Mouse (Mus musculus) embryonic facial prominence, embryonic 10.5 days (tissue): ENCODE measurements at regions not wholly inside any gene's neighbourhood (a gene's known extent, or its start where the extent isn't known, plus 50 kb on each side); places are given as distances from the start of the nearest gene placed in this dataset.

Experiments used
- DNase-seq: peaks from one replicate; pipeline ENCODE4 v3.0.0-alpha.2; 2017; ENCODE audit warnings: low spot score
- H3K27ac ChIP-seq: fragments of 300-500 bp; sonication (generic); replicated peaks from 2 replicates; pipeline ENCODE4 v1.5.1; 2016; ENCODE audit warnings: mild to moderate bottlenecking
- H3K27me3 ChIP-seq: fragments of 300-500 bp; sonication (generic); replicated peaks from 2 replicates; pipeline ENCODE4 v1.6.1; 2016; ENCODE audit warnings: low read depth, mild to moderate bottlenecking; ENCODE audit not compliant: poor library complexity, severe bottlenecking
- H3K36me3 ChIP-seq: fragments of 300-500 bp; sonication (generic); replicated peaks from 2 replicates; pipeline ENCODE4 v1.6.1; 2016; ENCODE audit warnings: mild to moderate bottlenecking, moderate library complexity
- H3K4me1 ChIP-seq: fragments of 300-500 bp; sonication (generic); 2 replicates; pipeline ENCODE4 v1.6.1; 2016
- H3K4me3 ChIP-seq: fragments of 300-500 bp; sonication (generic); 2 replicates; pipeline ENCODE4 v1.5.1; 2016; ENCODE audit warnings: mild to moderate bottlenecking, moderate library complexity
- H3K9me3 ChIP-seq: fragments of 300-500 bp; sonication (generic); 2 replicates; pipeline ENCODE4 v1.6.1; 2016; ENCODE audit warnings: mild to moderate bottlenecking
- WGBS: fragments of 180-500 bp; shearing (Covaris S2); methylation state at CpG from one replicate; pipeline ENCODE4 v1.1.7; 2016; 5-methylcytosine and 5-hydroxymethylcytosine counted together

DNA sequence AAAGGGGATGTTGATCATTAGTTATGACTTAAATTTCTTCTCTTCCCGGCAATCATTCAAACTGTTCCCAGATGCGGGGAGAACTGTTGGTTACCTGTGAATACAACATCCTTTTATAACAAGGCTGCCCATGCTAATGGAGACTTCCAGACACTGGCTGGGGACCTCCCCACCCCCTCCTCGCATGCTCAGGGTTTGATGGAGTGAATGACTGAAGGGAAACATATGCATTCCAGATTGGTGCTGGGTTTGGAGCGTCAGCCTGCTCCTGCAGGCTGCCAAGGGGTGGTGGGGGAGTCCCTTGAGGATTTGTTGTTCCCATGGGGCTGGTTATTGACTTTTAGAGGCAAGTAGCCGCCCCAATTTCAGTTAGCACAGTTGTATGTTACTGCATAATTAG, 161.9 kb downstream of the Ttc32 start:
- Histone ChIP-seq H3K36me3 (no peaks in the 10 kb centered on the region), H3K4me3 (no peak overlapping the region), H3K27ac (0 out of 2 replicates have a peak overlapping the region, but pooled peaks have one; percentile 42), H3K4me1 (peaks cover 13% of the 10 kb centered on the region), H3K9me3 (no peaks in the 10 kb centered on the region), H3K27me3 (no peaks in the 10 kb centered on the region)
- 68% methylated on average over 5 of the region's 5 CpGs for WGBS
- peak; percentile 63 for DNase-seq

DNA sequence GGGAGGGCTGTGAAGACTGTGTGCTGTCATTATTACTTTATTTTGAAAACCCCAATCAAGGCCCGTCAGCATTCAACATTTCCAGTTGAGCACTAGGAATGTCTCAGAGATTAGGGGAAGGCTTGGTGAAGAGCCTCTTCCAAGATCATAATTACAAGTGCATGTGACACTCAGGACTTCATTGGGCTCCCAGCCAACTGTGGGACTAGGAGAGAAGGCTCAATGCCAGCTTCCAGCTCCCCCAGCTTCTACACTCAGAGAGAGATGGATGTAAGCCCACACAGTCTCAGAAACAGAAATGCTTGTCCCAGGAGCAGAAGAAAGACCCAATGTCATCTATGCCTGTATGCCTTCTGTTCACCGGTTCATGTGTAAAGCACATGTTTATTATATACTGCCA, 169.5 kb downstream of the Ttc32 start:
- H3K36me3 ChIP-seq: no peaks in the 10 kb centered on the region
- H3K9me3 ChIP-seq: no peaks in the 10 kb centered on the region
- WGBS: 91% methylated on average over 2 of the region's 2 CpGs

DNA sequence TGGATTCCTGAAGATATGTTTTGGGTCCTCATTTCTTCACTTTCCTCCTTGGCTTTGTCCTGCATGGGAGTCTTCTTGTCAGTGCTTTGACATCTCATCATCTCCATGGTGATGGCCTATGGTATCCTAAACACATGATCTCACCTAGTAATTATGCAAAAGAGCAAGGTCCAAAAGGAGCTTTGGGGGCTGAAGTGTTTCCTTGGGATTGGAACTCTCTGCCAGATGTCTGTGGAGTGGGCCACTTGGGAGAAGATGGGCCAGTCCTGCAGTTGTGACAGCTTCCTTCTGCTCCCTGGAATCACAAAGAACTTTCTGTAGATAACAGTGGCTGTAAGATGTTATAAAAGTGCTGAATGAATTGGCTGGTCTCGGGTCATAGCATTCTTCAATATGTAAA, 182.4 kb downstream of the Ttc32 start:
- no peak for DNase-seq
- WGBS: 90% methylated on average over 1 of the region's 1 CpGs
- H3K27me3 ChIP-seq: no peaks in the 10 kb centered on the region
- no peak overlapping the region for H3K27ac ChIP-seq
- no peak overlapping the region for H3K4me3 ChIP-seq
- H3K4me1 ChIP-seq: 0 out of 2 replicates have a peak, but pooled peaks cover 5% of the 10 kb centered on the region
- H3K36me3 ChIP-seq: no peaks in the 10 kb centered on the region
- H3K9me3 ChIP-seq: no peaks in the 10 kb centered on the region

More for the DNA sequence above, 169.5 kb downstream of the Ttc32 start:
- Histone ChIP-seq H3K27me3 (no peaks in the 10 kb centered on the region), H3K4me3 (no peak overlapping the region), H3K4me1 (no peaks in the 10 kb centered on the region), H3K27ac (no peak overlapping the region)
- no peak for DNase-seq

DNA sequence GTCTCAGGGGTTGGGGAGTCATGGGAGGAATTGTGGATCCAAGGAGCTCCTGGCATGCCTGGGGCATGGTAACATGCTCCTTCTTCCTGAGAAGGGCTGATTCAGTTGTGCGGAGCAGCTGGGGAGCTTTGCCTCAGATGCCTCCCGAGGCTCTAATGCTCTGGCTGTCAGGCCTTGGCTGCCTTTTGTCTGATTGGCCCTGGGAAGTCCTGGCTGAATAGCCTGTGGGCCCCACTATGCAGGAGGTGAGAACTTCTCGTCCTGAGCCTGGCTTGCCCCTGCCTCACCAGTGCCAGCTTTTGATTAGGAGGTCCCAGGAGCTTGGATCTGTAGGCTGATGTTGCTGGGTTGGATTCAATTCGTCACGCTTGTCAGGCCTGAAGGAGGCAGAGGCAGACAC, 195.2 kb downstream of the Ttc32 start:
- 55% methylated on average over 5 of the region's 5 CpGs for WGBS
- Histone ChIP-seq H3K4me3 (no peak overlapping the region), H3K9me3 (no peaks in the 10 kb centered on the region), H3K4me1 (peaks cover 7% of the 10 kb centered on the region), H3K27ac (no peak overlapping the region), H3K36me3 (no peaks in the 10 kb centered on the region), H3K27me3 (no peaks in the 10 kb centered on the region)
- no peak for DNase-seq

DNA sequence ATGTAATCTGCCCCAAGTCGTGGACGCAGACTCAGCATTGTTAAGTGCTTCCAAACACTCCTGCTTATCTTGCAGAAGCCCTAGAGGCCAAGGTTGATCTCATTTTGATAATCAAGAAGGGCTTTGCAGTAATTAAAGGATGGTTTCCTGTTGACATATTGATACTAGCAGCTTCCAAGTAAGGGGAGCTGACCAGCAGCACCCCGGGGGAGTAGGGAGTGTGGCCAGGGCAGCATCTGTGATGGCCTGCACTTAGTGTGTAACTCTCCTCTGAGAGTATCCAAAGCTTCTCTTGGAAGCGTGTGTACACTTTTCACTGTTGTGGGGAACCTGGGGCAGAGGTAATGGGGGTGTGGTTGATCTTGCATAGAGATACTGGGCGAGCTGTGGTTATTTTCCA, 198.1 kb downstream of the Ttc32 start:
- Histone ChIP-seq H3K27ac (no peak overlapping the region), H3K4me1 (peaks cover 12% of the 10 kb centered on the region), H3K27me3 (no peaks in the 10 kb centered on the region), H3K9me3 (no peaks in the 10 kb centered on the region), H3K4me3 (no peak overlapping the region), H3K36me3 (no peaks in the 10 kb centered on the region)
- no peak for DNase-seq
- 81% methylated on average over 5 of the region's 5 CpGs for WGBS

DNA sequence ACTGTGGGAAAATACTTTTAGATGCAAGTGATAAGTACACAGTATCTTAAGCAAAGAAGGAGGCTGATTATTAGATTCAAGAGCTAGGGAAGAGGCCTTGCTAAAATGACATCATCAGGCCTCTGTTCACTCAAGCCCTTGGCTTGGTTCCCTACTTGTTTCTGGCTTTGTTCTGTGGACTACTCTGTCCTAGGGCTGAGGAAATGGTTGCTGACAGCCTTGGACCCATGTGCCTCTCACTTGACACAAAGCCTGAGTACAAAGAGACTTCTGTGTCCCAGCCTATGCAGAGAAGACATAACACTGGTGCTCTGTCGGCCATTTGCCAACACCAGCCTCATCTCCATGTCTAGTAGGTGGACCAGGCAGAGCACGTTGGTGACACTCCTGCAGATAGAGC, 198.7 kb downstream of the Ttc32 start:
- Histone ChIP-seq H3K4me3 (no peak overlapping the region), H3K36me3 (no peaks in the 10 kb centered on the region), H3K4me1 (peaks cover 12% of the 10 kb centered on the region), H3K9me3 (no peaks in the 10 kb centered on the region), H3K27ac (no peak overlapping the region), H3K27me3 (no peaks in the 10 kb centered on the region)
- DNase-seq: no peak
- WGBS: 71% methylated on average over 2 of the region's 2 CpGs

DNA sequence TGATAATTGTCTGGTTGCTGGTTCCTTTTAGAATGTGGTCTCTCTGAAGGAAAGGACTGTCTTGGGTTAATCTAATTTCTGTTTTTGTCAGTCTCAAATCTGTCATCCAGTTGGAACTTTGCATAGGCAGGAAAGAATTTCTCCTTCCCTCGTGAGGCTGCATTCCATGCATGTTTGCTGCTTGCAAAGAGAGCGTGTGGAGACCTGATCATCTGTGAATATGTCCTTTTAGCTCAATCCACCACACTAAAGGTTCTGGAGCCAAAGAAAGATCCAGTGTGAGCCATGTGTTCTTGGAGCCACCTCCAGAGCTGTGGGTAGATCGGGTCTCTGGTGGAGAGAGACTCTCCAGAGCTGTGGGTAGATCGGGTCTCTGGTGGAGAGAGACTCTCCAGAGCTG, 200.2 kb downstream of the Ttc32 start:
- no peaks in the 10 kb centered on the region for H3K36me3 ChIP-seq
- no peak for DNase-seq
- H3K9me3 ChIP-seq: no peaks in the 10 kb centered on the region
- no peaks in the 10 kb centered on the region for H3K27me3 ChIP-seq
- H3K4me1 ChIP-seq: peaks cover 10% of the 10 kb centered on the region
- H3K4me3 ChIP-seq: no peak overlapping the region
- 0 out of 2 replicates have a peak overlapping the region, but pooled peaks have one; percentile 19 for H3K27ac ChIP-seq
- WGBS: 70% methylated on average over 4 of the region's 4 CpGs

DNA sequence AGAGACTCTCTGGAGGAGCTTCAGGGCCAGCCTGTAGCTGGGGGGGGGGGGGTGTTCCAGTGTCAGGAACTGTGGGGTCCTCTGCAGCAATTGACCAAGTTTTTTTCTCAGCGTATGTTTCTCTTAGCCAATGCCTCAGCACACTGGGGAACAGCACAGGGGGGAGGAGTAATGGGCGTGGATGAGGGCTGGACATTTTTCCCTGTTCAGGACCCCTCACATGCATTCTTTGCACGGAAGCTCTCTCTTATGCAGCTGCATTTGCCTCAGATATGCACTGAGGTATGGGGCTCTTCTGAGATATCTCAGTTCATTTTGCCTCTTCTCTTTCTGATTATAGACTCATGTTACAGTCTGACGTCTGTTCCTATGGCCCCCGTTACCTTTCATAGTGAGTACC, 200.8 kb downstream of the Ttc32 start:
- Histone ChIP-seq H3K4me1 (peaks cover 7% of the 10 kb centered on the region; the same call in 1 of the 2 replicates), H3K27me3 (no peaks in the 10 kb centered on the region), H3K9me3 (no peaks in the 10 kb centered on the region), H3K27ac (peak overlapping the region; percentile 19; the same call in 1 of the 2 replicates), H3K36me3 (no peaks in the 10 kb centered on the region), H3K4me3 (no peak overlapping the region)
- 73% methylated on average over 5 of the region's 5 CpGs for WGBS
- DNase-seq: no peak

DNA sequence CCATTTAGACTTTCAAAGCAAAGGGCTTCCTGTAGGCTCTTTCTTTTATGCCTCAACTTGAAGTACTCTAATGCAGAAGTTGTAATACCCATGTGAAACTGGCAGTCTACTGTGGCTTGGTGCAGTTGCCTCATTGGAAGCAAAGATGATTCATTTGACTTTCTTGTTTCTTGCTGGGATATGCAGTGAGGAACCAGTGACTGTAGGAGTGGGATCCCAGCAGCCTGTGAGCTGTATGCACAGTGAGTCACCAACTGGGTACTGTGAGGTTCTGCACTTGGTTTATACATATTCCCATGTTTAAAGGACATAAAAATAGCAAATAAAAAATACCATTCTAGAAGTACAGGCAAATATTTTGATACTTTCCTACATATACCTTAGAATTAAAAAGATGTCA, 202.6 kb downstream of the Ttc32 start:
- no peaks in the 10 kb centered on the region for H3K36me3 ChIP-seq
- no peak for DNase-seq
- H3K4me1 ChIP-seq: peaks cover 7% of the 10 kb centered on the region; the same call in 1 of the 2 replicates
- H3K27me3 ChIP-seq: no peaks in the 10 kb centered on the region
- H3K9me3 ChIP-seq: no peaks in the 10 kb centered on the region
- H3K4me3 ChIP-seq: no peak overlapping the region
- H3K27ac ChIP-seq: no peak overlapping the region

DNA sequence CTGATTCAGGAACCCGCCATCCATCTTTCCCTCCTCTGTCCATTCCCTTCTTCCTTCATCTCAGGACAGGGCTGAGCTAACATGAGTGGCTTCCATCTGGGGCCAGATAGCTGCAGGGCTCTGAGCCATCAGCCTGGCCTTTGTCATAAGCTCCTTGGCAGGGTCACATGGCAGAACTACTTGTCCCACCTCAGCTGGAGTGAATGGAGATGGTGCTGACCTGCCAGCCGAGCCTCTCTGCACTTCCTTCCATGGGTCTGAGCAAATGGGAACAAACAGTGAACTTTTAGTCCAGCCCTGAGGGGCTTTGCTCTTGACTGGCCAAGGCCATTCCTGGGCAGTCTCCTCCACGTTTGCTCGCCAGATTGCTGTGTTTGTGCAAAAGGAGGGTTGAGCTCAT, 206.1 kb downstream of the Ttc32 start:
- Histone ChIP-seq H3K9me3 (no peaks in the 10 kb centered on the region), H3K27me3 (no peaks in the 10 kb centered on the region), H3K4me3 (no peak overlapping the region), H3K4me1 (no peaks in the 10 kb centered on the region), H3K27ac (no peak overlapping the region), H3K36me3 (no peaks in the 10 kb centered on the region)
- DNase-seq: no peak
- WGBS: 80% methylated on average over 4 of the region's 4 CpGs

DNA sequence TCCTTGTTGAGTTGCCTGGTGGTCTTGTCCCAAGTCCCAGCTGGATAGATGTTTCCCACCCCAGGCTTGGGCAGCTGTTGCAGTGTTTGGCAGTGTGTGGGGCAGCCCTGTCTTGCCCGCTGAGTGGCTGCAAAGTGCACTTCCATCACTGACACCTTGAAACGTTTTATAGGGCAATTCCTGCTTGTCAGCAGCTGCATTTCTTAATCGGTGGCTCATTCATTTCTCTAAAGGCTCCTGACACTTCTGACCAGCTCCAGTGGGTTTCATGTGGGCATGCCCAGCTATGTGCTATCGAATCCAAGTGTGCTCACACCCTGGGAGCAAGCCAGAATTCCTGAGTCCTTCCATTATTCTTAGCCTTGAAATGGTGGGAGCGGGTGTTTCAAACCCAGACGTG, 207.7 kb downstream of the Ttc32 start:
- 83% methylated on average over 6 of the region's 6 CpGs for WGBS
- DNase-seq: no peak
- H3K4me1 ChIP-seq: no peaks in the 10 kb centered on the region
- no peaks in the 10 kb centered on the region for H3K9me3 ChIP-seq
- H3K36me3 ChIP-seq: no peaks in the 10 kb centered on the region
- no peak overlapping the region for H3K4me3 ChIP-seq
- no peaks in the 10 kb centered on the region for H3K27me3 ChIP-seq
- H3K27ac ChIP-seq: no peak overlapping the region

DNA sequence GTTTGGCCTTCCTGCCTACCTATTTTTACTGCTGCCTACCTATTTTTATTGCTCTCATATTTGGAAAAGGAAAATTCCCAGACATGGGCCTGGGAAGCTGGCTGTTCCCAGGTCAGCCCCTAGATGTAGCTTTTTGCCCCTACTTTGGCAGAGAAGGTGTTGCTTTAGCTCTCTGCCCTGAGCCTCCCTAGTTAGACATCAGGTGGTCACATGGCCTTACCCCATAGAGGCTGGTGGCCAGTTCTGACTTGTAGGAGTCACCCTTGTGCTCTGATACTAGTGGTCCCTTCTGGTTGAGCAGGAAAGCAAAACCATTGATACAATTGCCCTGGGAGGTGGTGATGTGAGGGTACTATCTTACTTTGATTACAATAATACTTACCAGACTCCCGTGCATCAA, 208.2 kb downstream of the Ttc32 start:
- no peaks in the 10 kb centered on the region for H3K27me3 ChIP-seq
- no peak overlapping the region for H3K27ac ChIP-seq
- H3K9me3 ChIP-seq: no peaks in the 10 kb centered on the region
- DNase-seq: no peak
- no peaks in the 10 kb centered on the region for H3K36me3 ChIP-seq
- H3K4me1 ChIP-seq: no peaks in the 10 kb centered on the region
- H3K4me3 ChIP-seq: no peak overlapping the region
- WGBS: 83% methylated on average over 1 of the region's 1 CpGs

DNA sequence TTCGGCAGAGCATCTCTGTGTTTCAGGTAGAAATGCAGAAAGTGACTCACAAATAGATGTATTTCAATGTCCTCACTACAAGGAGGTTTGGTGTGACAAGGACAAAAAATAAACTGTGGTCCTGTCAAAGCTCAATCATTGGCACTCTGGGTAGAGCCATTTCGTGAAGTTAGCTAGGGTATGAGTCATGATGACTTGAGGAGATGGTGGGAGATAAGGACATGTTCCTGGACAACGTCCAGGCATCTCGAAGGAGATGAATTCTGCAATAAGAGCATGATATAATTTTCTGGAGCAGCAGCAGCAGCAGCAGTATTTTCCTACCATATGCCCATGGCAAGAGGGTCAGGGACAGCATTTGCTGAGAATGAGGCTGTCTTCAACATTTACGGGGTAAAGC, 217.7 kb downstream of the Ttc32 start:
- no peaks in the 10 kb centered on the region for H3K9me3 ChIP-seq
- H3K27ac ChIP-seq: no peak overlapping the region
- no peak overlapping the region for H3K4me3 ChIP-seq
- no peak for DNase-seq
- no peaks in the 10 kb centered on the region for H3K4me1 ChIP-seq
- H3K27me3 ChIP-seq: no peaks in the 10 kb centered on the region
- H3K36me3 ChIP-seq: no peaks in the 10 kb centered on the region
- WGBS: 85% methylated on average over 5 of the region's 5 CpGs

DNA sequence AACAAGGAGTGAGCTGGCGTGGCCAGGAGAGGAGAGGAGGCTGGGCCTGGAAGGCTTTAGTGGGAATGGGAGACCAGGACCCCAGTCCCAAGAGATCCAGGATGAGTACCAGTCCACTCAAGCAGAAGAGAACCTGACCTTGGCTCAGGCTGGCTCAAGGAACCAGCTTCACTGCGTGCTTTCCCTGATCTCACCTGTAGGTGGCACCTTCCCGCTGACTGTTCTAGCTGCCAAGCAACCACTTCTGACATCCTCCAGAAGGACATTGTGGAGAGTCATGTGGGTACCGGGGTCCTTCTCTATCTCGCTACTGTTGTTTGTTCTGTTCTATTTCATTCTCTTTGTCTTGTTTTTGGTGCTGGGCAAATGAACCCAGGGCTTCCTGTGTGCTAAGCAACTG, 222.0 kb downstream of the Ttc32 start:
- Histone ChIP-seq H3K4me3 (no peak overlapping the region), H3K9me3 (no peaks in the 10 kb centered on the region), H3K27ac (no peak overlapping the region), H3K27me3 (no peaks in the 10 kb centered on the region), H3K4me1 (peaks cover 13% of the 10 kb centered on the region), H3K36me3 (no peaks in the 10 kb centered on the region)
- peak; percentile 68 for DNase-seq
- 23% methylated on average over 5 of the region's 5 CpGs for WGBS
